Mouse (Mus musculus) small intestine, adult 2 months (tissue): ENCODE results near the gene Ltbp4.

Experiments used
- CTCF ChIP-seq: fragments of 200-500 bp; IDR thresholded peaks from 2 replicates; pipeline ENCODE4 v1.5.1; 2012; ENCODE audit warnings: low read depth, mild to moderate bottlenecking, control low read depth, inconsistent platforms, low read length, moderate library complexity, mixed read lengths; ENCODE audit not compliant: insufficient replicate concordance, insufficient read length; ENCODE audit errors: extremely low read depth
- POLR2A ChIP-seq: fragments of 200-500 bp; IDR thresholded peaks from 2 replicates; pipeline ENCODE4 v1.6.1; 2012; ENCODE audit warnings: low read depth, mild to moderate bottlenecking, control low read depth, inconsistent platforms, low read length, moderate library complexity

DNA sequence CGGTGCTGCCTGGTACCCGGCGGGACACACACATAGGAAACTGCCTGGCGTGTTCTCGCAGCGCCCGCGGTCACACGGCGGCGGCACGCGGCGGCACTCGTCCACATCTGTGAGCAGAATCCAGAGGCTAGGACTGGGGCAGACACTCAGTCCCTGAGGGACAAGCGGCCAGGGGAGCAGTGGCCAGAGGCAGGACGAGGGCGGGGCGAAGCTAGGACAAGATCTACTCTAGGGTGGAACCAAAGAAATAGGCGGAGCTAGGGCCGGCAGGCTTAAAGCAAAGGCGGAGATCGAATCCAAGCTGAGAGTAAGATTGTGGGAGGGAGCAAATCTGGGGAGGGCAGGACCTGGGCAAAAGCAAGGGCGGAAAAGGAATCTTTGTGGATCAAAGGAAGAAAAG is 11.8 kb downstream of the Ltbp4 start:
- TF ChIP-seq CTCF (no peak), POLR2A (no peak)
